Mouse (Mus musculus): Measurements from ENCODE around the gene E130114P18Rik. TPM values are rescaled to one million over a fixed set of nuclear protein-coding genes. Genes with fewer than 3 reads are reported as not detected.

Gene E130114P18Rik
- polyA plus RNA-seq, 1 experiment from 2014 or later: 0.72 TPM

DNA sequence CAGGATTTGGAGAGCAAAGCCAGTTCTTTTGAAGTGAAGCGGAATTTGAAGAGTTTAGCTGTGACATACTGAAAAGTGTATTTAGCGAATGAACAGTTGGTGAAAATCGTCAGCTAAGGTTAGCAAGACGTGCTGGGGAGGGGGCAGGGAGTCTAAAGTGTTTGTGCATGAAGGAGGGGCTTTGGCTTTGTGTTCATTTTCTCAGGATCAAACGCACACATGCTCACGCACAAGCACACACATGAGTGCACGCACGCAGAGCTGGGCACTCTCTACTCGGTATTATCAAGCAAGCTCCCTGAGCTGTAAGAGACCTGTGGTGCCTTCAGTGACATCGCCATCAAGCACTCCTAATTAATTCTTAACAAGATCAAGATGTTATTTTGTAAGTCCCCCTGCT lies 55.2 kb downstream of the E130114P18Rik start:
- Histone ChIP-seq H3K27ac (ENCODE audit: low read depth, low read length) (no peak overlapping the region), H3K4me3 (ENCODE audit: low read depth, low read length) (no peak overlapping the region), H3K4me1 (ENCODE audit: control insufficient read depth, insufficient read depth, low read length) (no peaks in the 10 kb centered on the region), H3K9ac (ENCODE audit: low read depth, low read length) (no peak overlapping the region), H3K27me3 (ENCODE audit: control insufficient read depth, insufficient read depth, low read length) (no peaks in the 10 kb centered on the region), H3K36me3 (ENCODE audit: control insufficient read depth, insufficient read depth, low read length) (no peaks in the 10 kb centered on the region), H3K4me2 (no peak overlapping the region), H3K9me3 (replicated peaks; ENCODE audit: control insufficient read depth, low read length) (no peaks in the 10 kb centered on the region)
- ATAC-seq (replicated peaks; ENCODE audit: insufficient number of reproducible peaks, low FRiP score, low TSS enrichment): no peak
- WGBS (ENCODE audit: insufficient replicate concordance): 74% methylated on average over 10 of the region's 10 CpGs

GRCm38 (mm10) chr4:97714616-97715015 lies 63.3 kb downstream of the E130114P18Rik start:
- H3K4me3 ChIP-seq (ENCODE audit: low read depth, low read length): no peak overlapping the region
- no peaks in the 10 kb centered on the region for H3K36me3 ChIP-seq (ENCODE audit: control insufficient read depth, insufficient read depth, low read length)
- no peaks in the 10 kb centered on the region for H3K27me3 ChIP-seq (ENCODE audit: control insufficient read depth, insufficient read depth, low read length)
- H3K4me2 ChIP-seq: no peak overlapping the region
- no peak overlapping the region for H3K9ac ChIP-seq (ENCODE audit: low read depth, low read length)
- no peak for ATAC-seq (replicated peaks; ENCODE audit: insufficient number of reproducible peaks, low FRiP score, low TSS enrichment)
- WGBS (ENCODE audit: insufficient replicate concordance): 69% methylated on average over 6 of the region's 6 CpGs
- H3K4me1 ChIP-seq (ENCODE audit: control insufficient read depth, insufficient read depth, low read length): no peaks in the 10 kb centered on the region
- H3K27ac ChIP-seq (ENCODE audit: low read depth, low read length): no peak overlapping the region
- H3K9me3 ChIP-seq (replicated peaks; ENCODE audit: control insufficient read depth, low read length): no peaks in the 10 kb centered on the region

DNA sequence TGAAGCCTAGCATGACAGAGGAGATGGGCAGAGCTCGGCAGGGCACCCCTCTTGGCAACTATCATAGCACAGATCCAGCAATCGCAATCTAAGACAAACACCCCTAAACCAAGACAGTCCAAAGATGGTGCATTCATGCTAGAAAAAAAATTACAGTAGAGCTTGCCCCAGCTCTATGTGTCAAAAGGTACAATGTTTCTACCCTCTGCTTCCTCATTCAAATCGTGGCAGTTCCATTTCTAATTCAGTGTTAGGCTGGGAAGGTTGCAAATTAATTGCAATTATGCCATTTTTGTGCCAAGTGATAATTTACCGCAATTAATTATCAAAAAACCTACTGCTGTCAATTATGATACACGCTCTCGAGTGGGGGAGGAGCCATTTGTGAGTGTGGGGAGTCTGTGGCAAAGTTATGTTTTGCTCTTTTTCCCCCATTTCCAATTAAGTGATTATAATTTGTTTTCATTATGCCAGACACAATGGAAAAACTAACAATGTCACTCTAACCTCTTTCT lies 63.7 kb downstream of the E130114P18Rik start:
- H3K4me1 ChIP-seq (ENCODE audit: control insufficient read depth, insufficient read depth, low read length): no peaks in the 10 kb centered on the region
- no peak overlapping the region for H3K9ac ChIP-seq (ENCODE audit: low read depth, low read length)
- no peak overlapping the region for H3K4me2 ChIP-seq
- H3K36me3 ChIP-seq (ENCODE audit: control insufficient read depth, insufficient read depth, low read length): no peaks in the 10 kb centered on the region
- H3K4me3 ChIP-seq (ENCODE audit: low read depth, low read length): no peak overlapping the region
- H3K27ac ChIP-seq (ENCODE audit: low read depth, low read length): no peak overlapping the region
- no peak for ATAC-seq (replicated peaks; ENCODE audit: insufficient number of reproducible peaks, low FRiP score, low TSS enrichment)
- no peaks in the 10 kb centered on the region for H3K9me3 ChIP-seq (replicated peaks; ENCODE audit: control insufficient read depth, low read length)
- WGBS (ENCODE audit: insufficient replicate concordance): 83% methylated on average over 6 of the region's 6 CpGs
- H3K27me3 ChIP-seq (ENCODE audit: control insufficient read depth, insufficient read depth, low read length): no peaks in the 10 kb centered on the region

DNA sequence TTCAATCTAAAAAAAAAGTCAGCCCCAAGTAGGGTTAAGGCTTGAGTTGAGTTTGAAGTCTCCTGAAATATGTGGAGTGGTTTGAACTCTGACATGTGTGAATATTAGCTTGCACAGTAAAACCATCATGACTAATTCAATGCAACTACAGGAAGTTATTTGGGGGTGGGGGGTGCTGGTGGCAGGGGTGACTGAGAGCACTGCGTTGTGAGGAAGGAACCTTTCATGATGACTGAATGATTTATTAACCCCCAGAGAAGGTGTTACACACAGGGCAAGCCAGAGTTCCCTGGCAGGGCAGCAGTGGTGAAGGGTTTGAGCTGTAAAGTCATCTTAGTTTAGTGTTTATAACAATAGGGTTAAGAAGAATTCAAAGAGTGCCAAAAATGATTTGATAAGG lies 65.3 kb downstream of the E130114P18Rik start:
- no peak for ATAC-seq (replicated peaks; ENCODE audit: insufficient number of reproducible peaks, low FRiP score, low TSS enrichment)
- WGBS (ENCODE audit: insufficient replicate concordance): 29% methylated on average over 1 of the region's 1 CpGs

GRCm38 (mm10) chr4:97710048-97710765 lies 67.7 kb downstream of the E130114P18Rik start:
- peaks cover 10% of the 10 kb centered on the region for H3K4me1 ChIP-seq (ENCODE audit: control insufficient read depth, insufficient read depth, low read length)
- H3K4me3 ChIP-seq (ENCODE audit: low read depth, low read length): no peak overlapping the region
- no peak for ATAC-seq (replicated peaks; ENCODE audit: insufficient number of reproducible peaks, low FRiP score, low TSS enrichment)
- no peak overlapping the region for H3K4me2 ChIP-seq
- H3K9ac ChIP-seq (ENCODE audit: low read depth, low read length): no peak overlapping the region
- no peak overlapping the region for H3K27ac ChIP-seq (ENCODE audit: low read depth, low read length)
- WGBS (ENCODE audit: insufficient replicate concordance): 57% methylated on average over 9 of the region's 9 CpGs
- H3K36me3 ChIP-seq (ENCODE audit: control insufficient read depth, insufficient read depth, low read length): no peaks in the 10 kb centered on the region
- no peaks in the 10 kb centered on the region for H3K27me3 ChIP-seq (ENCODE audit: control insufficient read depth, insufficient read depth, low read length)
- H3K9me3 ChIP-seq (replicated peaks; ENCODE audit: control insufficient read depth, low read length): no peaks in the 10 kb centered on the region

More for the DNA sequence above, 65.3 kb downstream of the E130114P18Rik start:
- H3K27ac ChIP-seq (ENCODE audit: low read depth, low read length): no peak overlapping the region
- no peak overlapping the region for H3K4me3 ChIP-seq (ENCODE audit: low read depth, low read length)
- H3K36me3 ChIP-seq (ENCODE audit: control insufficient read depth, insufficient read depth, low read length): no peaks in the 10 kb centered on the region
- H3K4me1 ChIP-seq (ENCODE audit: control insufficient read depth, insufficient read depth, low read length): no peaks in the 10 kb centered on the region
- H3K4me2 ChIP-seq: no peak overlapping the region
- H3K9ac ChIP-seq (ENCODE audit: low read depth, low read length): no peak overlapping the region
- H3K27me3 ChIP-seq (ENCODE audit: control insufficient read depth, insufficient read depth, low read length): no peaks in the 10 kb centered on the region
- H3K9me3 ChIP-seq (replicated peaks; ENCODE audit: control insufficient read depth, low read length): no peaks in the 10 kb centered on the region

- Histone ChIP-seq H3K4me1 (ENCODE audit: control insufficient read depth, insufficient read depth, low read length) (peaks cover 10% of the 10 kb centered on the region), H3K9ac (ENCODE audit: low read depth, low read length) (no peak overlapping the region), H3K27me3 (ENCODE audit: control insufficient read depth, insufficient read depth, low read length) (no peaks in the 10 kb centered on the region), H3K36me3 (ENCODE audit: control insufficient read depth, insufficient read depth, low read length) (no peaks in the 10 kb centered on the region), H3K27ac (ENCODE audit: low read depth, low read length) (no peak overlapping the region), H3K9me3 (replicated peaks; ENCODE audit: control insufficient read depth, low read length) (no peaks in the 10 kb centered on the region), H3K4me2 (no peak overlapping the region), H3K4me3 (ENCODE audit: low read depth, low read length) (no peak overlapping the region)
- WGBS (ENCODE audit: insufficient replicate concordance): 71% methylated on average over 22 of the region's 22 CpGs
- ATAC-seq (replicated peaks; ENCODE audit: insufficient number of reproducible peaks, low FRiP score, low TSS enrichment): no peak
Measured at GRCm38 (mm10) chr4:97707373-97708152, 70.3 kb downstream of the E130114P18Rik start.

DNA sequence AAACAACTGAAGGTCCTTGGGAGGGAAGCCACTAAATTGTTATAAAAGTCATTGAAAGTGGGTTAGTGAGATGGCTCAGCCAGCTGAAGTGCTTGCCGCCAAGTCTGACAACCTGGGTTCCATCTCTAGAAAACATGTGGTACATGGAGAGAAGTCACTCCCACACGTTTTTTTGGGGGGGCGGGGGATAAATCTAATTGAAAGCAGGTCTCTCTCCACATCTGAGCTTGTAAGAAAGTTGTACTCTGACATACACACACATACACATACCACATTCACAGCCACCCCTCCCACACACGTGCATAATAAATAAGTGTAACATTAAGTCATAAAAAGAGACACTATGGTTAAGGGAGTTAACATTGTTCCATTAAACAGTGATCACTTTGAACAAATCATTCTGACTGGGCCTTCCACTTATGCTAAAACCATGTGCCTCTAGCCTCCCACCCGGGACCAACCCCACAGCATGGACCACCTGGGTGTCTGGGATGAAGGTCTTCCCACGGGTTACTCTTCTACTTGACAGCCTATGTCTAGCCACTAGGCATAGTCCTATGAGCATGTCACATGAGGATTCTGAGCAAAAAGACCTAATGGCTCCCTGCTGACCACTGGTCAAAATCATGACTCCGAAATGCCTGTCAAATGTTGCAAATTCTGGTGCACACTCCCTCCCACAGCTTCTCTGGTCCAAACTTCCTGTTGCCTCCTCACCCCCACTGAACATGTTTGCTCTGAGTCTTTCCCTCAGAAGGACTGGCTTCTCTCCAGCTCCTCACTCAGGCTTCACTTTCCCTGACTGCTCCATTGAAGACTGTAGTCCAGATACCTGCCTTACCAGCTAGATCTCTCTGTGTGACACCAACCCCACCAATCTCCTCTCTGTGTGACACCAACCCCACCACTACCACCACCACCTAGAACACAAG lies 80.9 kb downstream of the E130114P18Rik start:
- no peak overlapping the region for H3K9ac ChIP-seq (ENCODE audit: low read depth, low read length)
- 78% methylated on average over 7 of the region's 7 CpGs for WGBS (ENCODE audit: insufficient replicate concordance)
- H3K36me3 ChIP-seq (ENCODE audit: control insufficient read depth, insufficient read depth, low read length): no peaks in the 10 kb centered on the region
- no peak overlapping the region for H3K4me3 ChIP-seq (ENCODE audit: low read depth, low read length)
- no peak overlapping the region for H3K4me2 ChIP-seq
- no peaks in the 10 kb centered on the region for H3K27me3 ChIP-seq (ENCODE audit: control insufficient read depth, insufficient read depth, low read length)
- H3K9me3 ChIP-seq (replicated peaks; ENCODE audit: control insufficient read depth, low read length): no peaks in the 10 kb centered on the region
- no peaks in the 10 kb centered on the region for H3K4me1 ChIP-seq (ENCODE audit: control insufficient read depth, insufficient read depth, low read length)
- no peak for ATAC-seq (replicated peaks; ENCODE audit: insufficient number of reproducible peaks, low FRiP score, low TSS enrichment)
- no peak overlapping the region for H3K27ac ChIP-seq (ENCODE audit: low read depth, low read length)

- ATAC-seq (replicated peaks; ENCODE audit: insufficient number of reproducible peaks, low FRiP score, low TSS enrichment): no peak
- Histone ChIP-seq H3K27ac (ENCODE audit: low read depth, low read length) (no peak overlapping the region), H3K36me3 (ENCODE audit: control insufficient read depth, insufficient read depth, low read length) (no peaks in the 10 kb centered on the region), H3K4me1 (ENCODE audit: control insufficient read depth, insufficient read depth, low read length) (peaks cover under 1% of the 10 kb centered on the region; the same call in 1 of the 2 replicates), H3K9ac (ENCODE audit: low read depth, low read length) (no peak overlapping the region), H3K9me3 (replicated peaks; ENCODE audit: control insufficient read depth, low read length) (no peaks in the 10 kb centered on the region), H3K4me2 (no peak overlapping the region), H3K4me3 (ENCODE audit: low read depth, low read length) (no peak overlapping the region), H3K27me3 (ENCODE audit: control insufficient read depth, insufficient read depth, low read length) (no peaks in the 10 kb centered on the region)
- 67% methylated on average over 7 of the region's 7 CpGs for WGBS (ENCODE audit: insufficient replicate concordance)
Measured at GRCm38 (mm10) chr4:97695414-97696040, 82.4 kb downstream of the E130114P18Rik start.

Measured in heart, embryonic 11.5 days (tissue).